Mouse (Mus musculus) liver, embryonic 15.5 days (tissue): ENCODE data around the gene Krtcap2. TPM values are rescaled to one million over a fixed set of nuclear protein-coding genes. Genes with fewer than 3 reads are reported as not detected.
A peak's percentile ranks its signal among the peaks of the same experiment; 100 is the strongest.

Source experiments
- ATAC-seq: fragments of 200-750 bp; cut with Nextera tagmentation; 2 replicates; pipeline ENCODE4 v1.8.0; 2017; ENCODE audit warnings: moderate number of reproducible peaks, mild to moderate bottlenecking, moderate library complexity; ENCODE audit not compliant: insufficient read depth
- H3K27ac ChIP-seq: fragments of 300-500 bp; sonication (generic); replicated peaks from 2 replicates; pipeline ENCODE4 v1.5.1; 2015; ENCODE audit warnings: mild to moderate bottlenecking, inconsistent platforms
- H3K27me3 ChIP-seq: fragments of 300-500 bp; sonication (generic); 2 replicates; pipeline ENCODE4 v1.6.1; 2015; ENCODE audit warnings: mild to moderate bottlenecking, inconsistent platforms
- H3K36me3 ChIP-seq: fragments of 300-500 bp; sonication (generic); replicated peaks from 2 replicates; pipeline ENCODE4 v1.6.1; 2015; ENCODE audit warnings: moderate library complexity, mild to moderate bottlenecking, inconsistent platforms
- H3K4me1 ChIP-seq: fragments of 300-500 bp; sonication (generic); replicated peaks from 2 replicates; pipeline ENCODE4 v1.6.1; 2015; ENCODE audit warnings: inconsistent platforms
- H3K4me2 ChIP-seq: fragments of 300-500 bp; sonication (generic); 2 replicates; pipeline ENCODE4 v1.6.1; 2015; ENCODE audit warnings: moderate library complexity, mild to moderate bottlenecking, inconsistent platforms
- H3K4me3 ChIP-seq: fragments of 300-500 bp; sonication (generic); replicated peaks from 2 replicates; pipeline ENCODE4 v1.5.1; 2015; ENCODE audit warnings: mild to moderate bottlenecking, inconsistent platforms
- H3K9ac ChIP-seq: fragments of 300-500 bp; sonication (generic); 2 replicates; pipeline ENCODE4 v1.6.1; 2015; ENCODE audit warnings: moderate library complexity, mild to moderate bottlenecking, inconsistent platforms
- H3K9me3 ChIP-seq: fragments of 300-500 bp; sonication (generic); replicated peaks from 2 replicates; pipeline ENCODE4 v1.6.1; 2016; ENCODE audit warnings: inconsistent platforms
- WGBS: fragments of 180-500 bp; shearing (Covaris S2); methylation state at CpG from one replicate; pipeline ENCODE4 v1.1.7; 2015; ENCODE audit warnings: mixed read lengths; ENCODE audit not compliant: insufficient replicate concordance; 5-methylcytosine and 5-hydroxymethylcytosine counted together
- polyA plus RNA-seq: library from polyadenylated mRNA; unstranded; fragments of >200 nt; fragmentation: Nextera tagmentation; extraction: Ambion mirVana; gene quantifications from 2 replicates; pipeline ENCODE4 v1.2.1, GENCODE M21; 2015

Gene Krtcap2
- polyA plus RNA-seq, 1 experiment from 2014 or later = 126 TPM

GRCm38 (mm10) chr3:89225918-89226317 lies 19.8 kb upstream of the Krtcap2 start:
- H3K9me3 ChIP-seq = no peaks in the 10 kb centered on the region
- peaks cover 25% of the 10 kb centered on the region for H3K4me1 ChIP-seq
- H3K27ac ChIP-seq = no peak overlapping the region
- no peak overlapping the region for H3K4me2 ChIP-seq
- H3K4me3 ChIP-seq = no peak overlapping the region
- no peak for ATAC-seq
- no peak overlapping the region for H3K9ac ChIP-seq
- H3K27me3 ChIP-seq = peaks cover 98% of the 10 kb centered on the region
- no peaks in the 10 kb centered on the region for H3K36me3 ChIP-seq
- WGBS = 38% methylated on average over 4 of the region's 4 CpGs

- H3K4me3 ChIP-seq = no peak overlapping the region
- no peak overlapping the region for H3K4me2 ChIP-seq
- peaks cover 25% of the 10 kb centered on the region for H3K4me1 ChIP-seq
- peaks cover 98% of the 10 kb centered on the region for H3K27me3 ChIP-seq
- no peak overlapping the region for H3K9ac ChIP-seq
- no peaks in the 10 kb centered on the region for H3K36me3 ChIP-seq
- no peaks in the 10 kb centered on the region for H3K9me3 ChIP-seq
- H3K27ac ChIP-seq = no peak overlapping the region
- ATAC-seq = no peak
- WGBS = 49% methylated on average over 11 of the region's 11 CpGs
Observed at GRCm38 (mm10) chr3:89226361-89226760, 19.4 kb upstream of the Krtcap2 start.

GRCm38 (mm10) chr3:89226900-89227299 lies 18.9 kb upstream of the Krtcap2 start, which contains the start of gene Mtx1:
Gene Mtx1 (minus strand): TSS chr3:89227088.
- Histone ChIP-seq H3K27ac (no peak within 1 kb of the TSS), H3K27me3 (peaks cover 96% of the 10 kb centered on the region), H3K4me3 (peak within 1 kb of the TSS; percentile 25), H3K9me3 (no peaks in the 10 kb centered on the region), H3K36me3 (no peaks in the 10 kb centered on the region), H3K4me1 (peaks cover 25% of the 10 kb centered on the region), H3K9ac (no peak within 1 kb of the TSS), H3K4me2 (peak within 1 kb of the TSS; percentile 73)
- WGBS = 10% methylated on average over 21 of the region's 21 CpGs
- no peak; the same call in 1 of the 2 replicates for ATAC-seq

GRCm38 (mm10) chr3:89227307-89228179 lies 18.2 kb upstream of the Krtcap2 start:
- H3K4me3 ChIP-seq = peak overlapping the region; percentile 25
- no peaks in the 10 kb centered on the region for H3K9me3 ChIP-seq
- peaks cover 25% of the 10 kb centered on the region for H3K4me1 ChIP-seq
- no peak for ATAC-seq
- H3K4me2 ChIP-seq = peak overlapping the region; percentile 73
- H3K9ac ChIP-seq = no peak overlapping the region
- no peaks in the 10 kb centered on the region for H3K36me3 ChIP-seq
- peaks cover 91% of the 10 kb centered on the region for H3K27me3 ChIP-seq
- H3K27ac ChIP-seq = no peak overlapping the region
- 4% methylated on average over 41 of the region's 41 CpGs for WGBS

GRCm38 (mm10) chr3:89228180-89228549 lies 17.6 kb upstream of the Krtcap2 start:
- peak; percentile 39; the same call in 1 of the 2 replicates for ATAC-seq
- Histone ChIP-seq H3K36me3 (no peaks in the 10 kb centered on the region), H3K4me3 (peak overlapping the region; percentile 51), H3K9ac (no peak overlapping the region), H3K4me1 (peaks cover 25% of the 10 kb centered on the region), H3K9me3 (no peaks in the 10 kb centered on the region), H3K27ac (no peak overlapping the region), H3K4me2 (peak overlapping the region; percentile 73), H3K27me3 (peaks cover 85% of the 10 kb centered on the region)
- WGBS = under 1% methylated on average over 20 of the region's 20 CpGs

- WGBS = 39% methylated on average over 10 of the region's 10 CpGs
- Histone ChIP-seq H3K9me3 (no peaks in the 10 kb centered on the region), H3K27ac (no peak within 1 kb of the TSS), H3K4me1 (peaks cover 25% of the 10 kb centered on the region), H3K36me3 (no peaks in the 10 kb centered on the region), H3K4me2 (peak within 1 kb of the TSS; percentile 73), H3K9ac (no peak within 1 kb of the TSS), H3K4me3 (peak within 1 kb of the TSS; percentile 51), H3K27me3 (peaks cover 78% of the 10 kb centered on the region)
- ATAC-seq = no peak
Observed at GRCm38 (mm10) chr3:89228836-89229235, 16.9 kb upstream of the Krtcap2 start, which contains the start of gene Muc1. Gene Muc1 (plus strand): TSS chr3:89229057.

GRCm38 (mm10) chr3:89229276-89229675 lies 16.5 kb upstream of the Krtcap2 start:
- Histone ChIP-seq H3K4me1 (peaks cover 25% of the 10 kb centered on the region), H3K4me2 (no peak overlapping the region), H3K27ac (no peak overlapping the region), H3K9me3 (no peaks in the 10 kb centered on the region), H3K4me3 (no peak overlapping the region), H3K36me3 (no peaks in the 10 kb centered on the region), H3K9ac (no peak overlapping the region), H3K27me3 (peaks cover 74% of the 10 kb centered on the region)
- ATAC-seq = no peak
- 75% methylated on average over 4 of the region's 4 CpGs for WGBS

- no peak for ATAC-seq
- Histone ChIP-seq H3K4me1 (peaks cover 25% of the 10 kb centered on the region), H3K27me3 (peaks cover 61% of the 10 kb centered on the region), H3K27ac (no peak overlapping the region), H3K36me3 (no peaks in the 10 kb centered on the region), H3K4me3 (no peak overlapping the region), H3K4me2 (no peak overlapping the region), H3K9me3 (no peaks in the 10 kb centered on the region), H3K9ac (no peak overlapping the region)
- WGBS = 48% methylated on average over 2 of the region's 2 CpGs
Observed at GRCm38 (mm10) chr3:89230561-89230960, 15.2 kb upstream of the Krtcap2 start.

GRCm38 (mm10) chr3:89231345-89231744 lies 14.4 kb upstream of the Krtcap2 start:
- Histone ChIP-seq H3K27ac (no peak overlapping the region), H3K4me3 (no peak overlapping the region), H3K27me3 (peaks cover 57% of the 10 kb centered on the region), H3K9me3 (no peaks in the 10 kb centered on the region), H3K36me3 (no peaks in the 10 kb centered on the region), H3K9ac (no peak overlapping the region), H3K4me1 (peaks cover 24% of the 10 kb centered on the region), H3K4me2 (no peak overlapping the region)
- 17% methylated on average over 7 of the region's 7 CpGs for WGBS
- ATAC-seq = no peak

- Histone ChIP-seq H3K9ac (no peak overlapping the region), H3K27ac (no peak overlapping the region), H3K27me3 (peaks cover 57% of the 10 kb centered on the region), H3K9me3 (no peaks in the 10 kb centered on the region), H3K4me2 (no peak overlapping the region), H3K4me3 (no peak overlapping the region), H3K36me3 (no peaks in the 10 kb centered on the region), H3K4me1 (peaks cover 20% of the 10 kb centered on the region)
- no peak for ATAC-seq
- WGBS = 59% methylated on average over 16 of the region's 16 CpGs
Observed at GRCm38 (mm10) chr3:89231772-89232275, 13.9 kb upstream of the Krtcap2 start.

GRCm38 (mm10) chr3:89232614-89233013 lies 13.2 kb upstream of the Krtcap2 start:
- Histone ChIP-seq H3K4me3 (no peak overlapping the region), H3K27me3 (peaks cover 51% of the 10 kb centered on the region), H3K36me3 (no peaks in the 10 kb centered on the region), H3K9ac (no peak overlapping the region), H3K4me1 (peaks cover 12% of the 10 kb centered on the region), H3K9me3 (no peaks in the 10 kb centered on the region), H3K27ac (no peak overlapping the region), H3K4me2 (no peak overlapping the region)
- no peak for ATAC-seq
- WGBS = 51% methylated on average over 6 of the region's 6 CpGs
